14 mouse cellular contexts compared by ENCODE assay signal in the genomic region with DNA sequence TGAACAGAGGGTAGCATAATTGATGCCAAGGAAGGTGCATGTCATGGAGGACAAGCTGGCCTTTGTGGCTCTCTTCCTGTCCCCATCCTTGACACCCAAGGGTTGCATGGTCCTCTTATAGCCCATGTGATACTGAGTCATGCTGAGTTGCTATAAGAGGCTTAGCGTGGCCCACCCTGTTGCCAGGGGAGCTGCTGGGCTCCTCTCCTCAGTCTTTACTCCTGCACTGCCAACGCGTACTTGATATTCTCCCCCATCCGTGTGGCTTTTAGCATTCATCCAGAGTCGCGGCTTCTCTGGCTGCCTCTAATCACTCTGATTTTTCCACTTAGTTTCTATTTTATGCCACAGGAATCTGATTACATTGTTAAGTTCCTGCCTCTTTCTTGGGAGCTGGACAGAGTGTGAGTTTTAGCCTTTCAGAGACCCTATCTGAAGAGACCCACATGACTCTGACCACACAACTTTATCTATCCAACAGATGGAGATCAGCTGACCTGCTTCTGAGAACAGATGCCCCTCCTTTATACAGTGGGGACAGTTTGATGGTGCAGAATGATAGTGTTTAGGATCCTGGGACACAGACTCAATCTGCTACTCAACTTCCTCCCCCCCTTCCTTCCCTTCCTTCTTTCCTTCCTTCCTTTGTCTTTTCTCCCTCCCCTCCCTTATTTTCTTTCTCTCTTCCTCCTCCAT.
DNase-seq lines count a peak whose midpoint lies in the region; ATAC-seq and TF ChIP-seq lines count a peak whose summit lies in the region.
"Had no signal": no experiment of that assay in that cellular context is flagged by ENCODE, and none has a peak within 500 bp of the region (broad histone marks: within the 10 kb centered on the region; RNA-seq: fewer than 3 reads in every experiment).

No protein-coding gene starts in this region.

- no peaks in the 10 kb centered on the region for H3K9me3 ChIP-seq in heart, embryonic 11.5 days (replicated peaks; ENCODE audit: control insufficient read depth, low read length)
- H3K9me3 ChIP-seq in stomach, postnatal 0 days (ENCODE audit: control insufficient read depth, low read length): no peaks in the 10 kb centered on the region

- H3K9ac ChIP-seq in heart, embryonic 11.5 days (ENCODE audit: low read depth, low read length): no peak overlapping the region
- no peak overlapping the region for H3K9ac ChIP-seq in stomach, postnatal 0 days (ENCODE audit: low read length)
- H3K9ac ChIP-seq: lung, embryonic 14.5 days had no signal

- H3K4me3 ChIP-seq in heart, embryonic 11.5 days (ENCODE audit: low read depth, low read length): no peak overlapping the region
- H3K4me3 ChIP-seq in stomach, postnatal 0 days (ENCODE audit: low read depth, low read length): no peak overlapping the region

- H3K27me3 ChIP-seq in heart, embryonic 11.5 days (ENCODE audit: control insufficient read depth, insufficient read depth, low read length): no peaks in the 10 kb centered on the region
- H3K27me3 ChIP-seq in stomach, postnatal 0 days (ENCODE audit: control insufficient read depth, insufficient read depth, low read length): no peaks in the 10 kb centered on the region

- no peaks in the 10 kb centered on the region for H3K4me1 ChIP-seq in heart, embryonic 11.5 days (ENCODE audit: control insufficient read depth, insufficient read depth, low read length)
- H3K4me1 ChIP-seq in stomach, postnatal 0 days (replicated peaks; ENCODE audit: control insufficient read depth, insufficient read depth): no peaks in the 10 kb centered on the region

- 59% methylated on average over 6 of the region's 6 CpGs for WGBS in heart, embryonic 11.5 days (ENCODE audit: insufficient replicate concordance)
- 66% methylated on average over 6 of the region's 6 CpGs for WGBS in stomach, postnatal 0 days

- DNase-seq in heart, adult 11 months: peak; percentile 83
- DNase-seq in testis, postnatal 14 days (ENCODE audit: low spot score): peak; percentile 14
- no peak for DNase-seq in testis, postnatal 10 days (ENCODE audit: low spot score)
- DNase-seq in thymus, postnatal 0 days (ENCODE audit: low spot score): no peak
- no peak for DNase-seq in stomach, postnatal 0 days (ENCODE audit: low spot score)
- DNase-seq: adrenal gland, postnatal 36 days; gastrocnemius, postnatal 36 days; kidney, adult 8-10 months; kidney, postnatal 36 days; lung, embryonic 14.5 days; right cerebral cortex, adult 18-20 months had no signal

- no peak for TF ChIP-seq EP300 in stomach, postnatal 0 days (optimal IDR thresholded peaks at IDR 0.05)

- no peak for TF ChIP-seq CTCF in stomach, postnatal 0 days (IDR thresholded peaks at IDR 0.05; ENCODE audit: low read depth)

- H3K4me2 ChIP-seq in heart, embryonic 11.5 days: no peak overlapping the region
- H3K4me2 ChIP-seq in stomach, postnatal 0 days (replicated peaks; ENCODE audit: low read depth): no peak overlapping the region
- H3K4me2 ChIP-seq: liver, embryonic 11.5 days; lung, embryonic 14.5 days had no signal

- no peak overlapping the region for H3K27ac ChIP-seq in heart, embryonic 11.5 days (ENCODE audit: low read depth, low read length)
- H3K27ac ChIP-seq in stomach, postnatal 0 days (replicated peaks): no peak overlapping the region

- H3K36me3 ChIP-seq in heart, embryonic 11.5 days (ENCODE audit: control insufficient read depth, insufficient read depth, low read length): no peaks in the 10 kb centered on the region
- H3K36me3 ChIP-seq in stomach, postnatal 0 days (ENCODE audit: control insufficient read depth, insufficient read depth, low read length): no peaks in the 10 kb centered on the region

- no peak for ATAC-seq in heart, embryonic 11.5 days (replicated peaks; ENCODE audit: insufficient number of reproducible peaks, low FRiP score, low TSS enrichment)
- peak; percentile 33; the same call in 1 of the 2 replicates for ATAC-seq in megakaryocyte-erythroid progenitor cell, adult 5-6 weeks (replicated peaks; ENCODE audit: low FRiP score, low TSS enrichment, poor library complexity, severe bottlenecking)
- no peak for ATAC-seq in stomach, postnatal 0 days (ENCODE audit: low FRiP score, low TSS enrichment)

Comparison
In these comparisons a context has a peak if more than half of its experiments do, and no peak if none do; other contexts are left out.
1. DNase-seq: peak in heart, adult 11 months (single experiment) and testis, postnatal 14 days (single experiment); none in testis, postnatal 10 days (single experiment), thymus, postnatal 0 days (single experiment) and stomach, postnatal 0 days (single experiment).